Mouse (Mus musculus): ENCODE measurements around the gene Rnf181. TPM values are rescaled to one million over a fixed set of nuclear protein-coding genes. Genes with fewer than 3 reads are reported as not detected.

Gene Rnf181
- total RNA-seq (2014; rRNA removed) (64.5 and 87.3 TPM in 2 replicates), polyA plus RNA-seq (2015; fragmentation: Nextera tagmentation; extraction: Ambion mirVana) (120 and 131 TPM in 2 replicates)

- no peak within 1 kb of the TSS for H3K27ac ChIP-seq (ENCODE audit: low read depth, low read length)
- TF ChIP-seq CTCF (IDR thresholded peaks at IDR 0.05) = no peak
- no peak within 1 kb of the TSS for H3K4me3 ChIP-seq (ENCODE audit: low read depth, low read length)
- H3K9ac ChIP-seq (replicated peaks; ENCODE audit: low read length, poor library complexity, severe bottlenecking) = no peak within 1 kb of the TSS
- no peak for DNase-seq (ENCODE audit: low spot score)
- H3K4me2 ChIP-seq (ENCODE audit: low read depth, low read length, poor library complexity, severe bottlenecking) = no peak within 1 kb of the TSS
- H3K27me3 ChIP-seq (ENCODE audit: insufficient read depth, low read length) = no peaks in the 10 kb centered on the region
- H3K36me3 ChIP-seq (ENCODE audit: insufficient read depth, low read length) = no peaks in the 10 kb centered on the region
- no peak for ATAC-seq (ENCODE audit: low FRiP score)
- no peaks in the 10 kb centered on the region for H3K9me3 ChIP-seq (ENCODE audit: low read length)
- WGBS = 69% methylated on average over 4 of the region's 4 CpGs
- no peaks in the 10 kb centered on the region for H3K4me1 ChIP-seq (ENCODE audit: insufficient read depth, low read length)
Observed at GRCm38 (mm10) chr6:72366844-72367443, at the start of gene Rnf181. Rnf181 (minus strand) TSS chr6:72366956.

- DNase-seq (ENCODE audit: low spot score) = no peak
- Histone ChIP-seq H3K27ac (ENCODE audit: low read depth, low read length) (no peak overlapping the region), H3K27me3 (ENCODE audit: insufficient read depth, low read length) (no peaks in the 10 kb centered on the region), H3K4me3 (ENCODE audit: low read depth, low read length) (no peak overlapping the region), H3K9me3 (ENCODE audit: low read length) (no peaks in the 10 kb centered on the region), H3K9ac (replicated peaks; ENCODE audit: low read length, poor library complexity, severe bottlenecking) (peak overlapping the region; percentile 8; the same call in 1 of the 2 replicates), H3K4me2 (ENCODE audit: low read depth, low read length, poor library complexity, severe bottlenecking) (no peak overlapping the region), H3K36me3 (ENCODE audit: insufficient read depth, low read length) (peaks cover 22% of the 10 kb centered on the region), H3K4me1 (ENCODE audit: insufficient read depth, low read length) (peaks cover 10% of the 10 kb centered on the region; the same call in 1 of the 2 replicates)
- no peak for TF ChIP-seq CTCF (IDR thresholded peaks at IDR 0.05)
- ATAC-seq (ENCODE audit: low FRiP score) = no peak
- WGBS = 91% methylated on average over 7 of the region's 7 CpGs
Observed at GRCm38 (mm10) chr6:72415964-72416772, 49.4 kb upstream of the Rnf181 start.

DNA sequence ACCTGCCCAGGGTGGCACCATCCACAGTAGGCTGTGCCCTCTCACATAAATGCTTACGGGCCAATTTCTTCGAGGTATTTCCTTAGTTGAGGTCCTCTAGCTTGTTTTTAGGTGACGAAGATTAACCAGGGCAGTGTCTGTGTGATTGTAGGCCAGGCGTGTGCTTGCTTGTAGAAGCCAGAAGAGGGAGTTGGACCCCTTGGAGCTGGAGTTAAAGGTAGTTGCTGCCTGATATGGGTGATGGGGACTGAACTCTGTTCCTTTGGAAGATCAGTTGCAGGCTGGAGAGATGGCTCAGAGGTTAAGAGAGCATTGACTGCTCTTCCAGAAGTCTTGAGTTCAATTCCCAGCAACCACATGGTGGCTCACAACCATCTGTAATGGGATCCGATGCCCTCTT is 48.4 kb upstream of the Rnf181 start:
- 0 out of 2 replicates have a peak, but pooled peaks have one; percentile 8 for TF ChIP-seq CTCF (IDR thresholded peaks at IDR 0.05)
- DNase-seq (ENCODE audit: low spot score) (no peak), ATAC-seq (ENCODE audit: low FRiP score) (no peak)
- Histone ChIP-seq H3K27ac (ENCODE audit: low read depth, low read length) (no peak overlapping the region), H3K9ac (replicated peaks; ENCODE audit: low read length, poor library complexity, severe bottlenecking) (0 out of 2 replicates have a peak overlapping the region, but pooled peaks have one; percentile 0), H3K27me3 (ENCODE audit: insufficient read depth, low read length) (no peaks in the 10 kb centered on the region), H3K4me1 (ENCODE audit: insufficient read depth, low read length) (peaks cover 10% of the 10 kb centered on the region; the same call in 1 of the 2 replicates), H3K4me2 (ENCODE audit: low read depth, low read length, poor library complexity, severe bottlenecking) (peak overlapping the region; percentile 73), H3K4me3 (ENCODE audit: low read depth, low read length) (peak overlapping the region; percentile 74), H3K36me3 (ENCODE audit: insufficient read depth, low read length) (peaks cover 16% of the 10 kb centered on the region), H3K9me3 (ENCODE audit: low read length) (no peaks in the 10 kb centered on the region)
- WGBS = 82% methylated on average over 5 of the region's 5 CpGs

- peak; percentile 93 for ATAC-seq (ENCODE audit: low FRiP score)
Observed at GRCm38 (mm10) chr6:72414076-72414756, 47.5 kb upstream of the Rnf181 start, which contains the start of gene Ggcx. Ggcx (plus strand) TSS chr6:72414308.

GRCm38 (mm10) chr6:72410518-72410917 is 43.8 kb upstream of the Rnf181 start:
- WGBS = 80% methylated on average over 7 of the region's 7 CpGs
- no peaks in the 10 kb centered on the region for H3K27me3 ChIP-seq (ENCODE audit: insufficient read depth, low read length)
- no peaks in the 10 kb centered on the region for H3K9me3 ChIP-seq (ENCODE audit: low read length)
- no peak overlapping the region for H3K4me3 ChIP-seq (ENCODE audit: low read depth, low read length)
- peaks cover 5% of the 10 kb centered on the region; the same call in 1 of the 2 replicates for H3K4me1 ChIP-seq (ENCODE audit: insufficient read depth, low read length)
- no peak for TF ChIP-seq CTCF (IDR thresholded peaks at IDR 0.05)
- H3K9ac ChIP-seq (replicated peaks; ENCODE audit: low read length, poor library complexity, severe bottlenecking) = no peak overlapping the region
- no peak for ATAC-seq (ENCODE audit: low FRiP score)
- no peak overlapping the region for H3K4me2 ChIP-seq (ENCODE audit: low read depth, low read length, poor library complexity, severe bottlenecking)
- H3K27ac ChIP-seq (ENCODE audit: low read depth, low read length) = no peak overlapping the region
- H3K36me3 ChIP-seq (ENCODE audit: insufficient read depth, low read length) = no peaks in the 10 kb centered on the region
- no peak for DNase-seq (ENCODE audit: low spot score)

More at GRCm38 (mm10) chr6:72414076-72414756, 47.5 kb upstream of the Rnf181 start, which contains the start of gene Ggcx:
- Histone ChIP-seq H3K9ac (replicated peaks; ENCODE audit: low read length, poor library complexity, severe bottlenecking) (peak within 1 kb of the TSS; percentile 74), H3K4me3 (ENCODE audit: low read depth, low read length) (peak within 1 kb of the TSS; percentile 74), H3K27ac (ENCODE audit: low read depth, low read length) (no peak within 1 kb of the TSS), H3K27me3 (ENCODE audit: insufficient read depth, low read length) (no peaks in the 10 kb centered on the region), H3K4me2 (ENCODE audit: low read depth, low read length, poor library complexity, severe bottlenecking) (peak within 1 kb of the TSS; percentile 73), H3K9me3 (ENCODE audit: low read length) (no peaks in the 10 kb centered on the region), H3K36me3 (ENCODE audit: insufficient read depth, low read length) (peaks cover 15% of the 10 kb centered on the region), H3K4me1 (ENCODE audit: insufficient read depth, low read length) (peaks cover 10% of the 10 kb centered on the region; the same call in 1 of the 2 replicates)
- 1% methylated on average over 33 of the region's 33 CpGs for WGBS
- DNase-seq (ENCODE audit: low spot score) = peak; percentile 95
- TF ChIP-seq CTCF (IDR thresholded peaks at IDR 0.05) = peak; percentile 37
